Mouse (Mus musculus): ENCODE results near the gene Pdzrn3. TPM values are rescaled to one million over a fixed set of nuclear protein-coding genes. Genes with fewer than 3 reads are reported as not detected.

Gene Pdzrn3
- polyA plus RNA-seq, 1 experiment from 2014 or later = 8.8 TPM

- Histone ChIP-seq H3K36me3 (ENCODE audit: control insufficient read depth, insufficient read depth, low read length) (no peaks in the 10 kb centered on the region), H3K4me3 (ENCODE audit: low read depth, low read length) (no peak overlapping the region), H3K9ac (ENCODE audit: low read length) (no peak overlapping the region), H3K4me1 (ENCODE audit: control insufficient read depth, insufficient read depth, low read length) (peaks cover 23% of the 10 kb centered on the region; the same call in 1 of the 2 replicates), H3K27me3 (ENCODE audit: control insufficient read depth, insufficient read depth, low read length) (peaks cover 11% of the 10 kb centered on the region), H3K9me3 (ENCODE audit: control insufficient read depth, low read length) (no peaks in the 10 kb centered on the region), H3K27ac (ENCODE audit: low read depth, low read length) (no peak overlapping the region), H3K4me2 (no peak overlapping the region)
- no peak for DNase-seq (ENCODE audit: low spot score, missing footprints)
- no peak for ATAC-seq (ENCODE audit: low FRiP score)
- 38% methylated on average over 10 of the region's 10 CpGs for WGBS
These were observed 108.2 kb downstream of the Pdzrn3 start for GRCm38 (mm10) chr6:101269335-101270094.

- no peak for ATAC-seq (ENCODE audit: low FRiP score)
- Histone ChIP-seq H3K4me2 (no peak overlapping the region), H3K36me3 (ENCODE audit: control insufficient read depth, insufficient read depth, low read length) (no peaks in the 10 kb centered on the region), H3K27ac (ENCODE audit: low read depth, low read length) (no peak overlapping the region), H3K4me3 (ENCODE audit: low read depth, low read length) (no peak overlapping the region), H3K9me3 (ENCODE audit: control insufficient read depth, low read length) (no peaks in the 10 kb centered on the region), H3K9ac (ENCODE audit: low read length) (no peak overlapping the region), H3K4me1 (ENCODE audit: control insufficient read depth, insufficient read depth, low read length) (peaks cover 31% of the 10 kb centered on the region), H3K27me3 (ENCODE audit: control insufficient read depth, insufficient read depth, low read length) (peaks cover 11% of the 10 kb centered on the region)
- peak; percentile 88 for DNase-seq (ENCODE audit: low spot score, missing footprints)
- WGBS = 22% methylated on average over 1 of the region's 1 CpGs
These were observed 109.4 kb downstream of the Pdzrn3 start for GRCm38 (mm10) chr6:101268266-101268665.

- no peak overlapping the region for H3K4me2 ChIP-seq
- DNase-seq (ENCODE audit: low spot score, missing footprints) = peak; percentile 95
- peaks cover 40% of the 10 kb centered on the region for H3K4me1 ChIP-seq (ENCODE audit: control insufficient read depth, insufficient read depth, low read length)
- ATAC-seq (ENCODE audit: low FRiP score) = peak; percentile 49; the same call in 1 of the 2 replicates
- no peaks in the 10 kb centered on the region for H3K36me3 ChIP-seq (ENCODE audit: control insufficient read depth, insufficient read depth, low read length)
- no peaks in the 10 kb centered on the region for H3K9me3 ChIP-seq (ENCODE audit: control insufficient read depth, low read length)
- H3K4me3 ChIP-seq (ENCODE audit: low read depth, low read length) = no peak overlapping the region
- no peak overlapping the region for H3K9ac ChIP-seq (ENCODE audit: low read length)
- 41% methylated on average over 1 of the region's 1 CpGs for WGBS
- H3K27me3 ChIP-seq (ENCODE audit: control insufficient read depth, insufficient read depth, low read length) = peaks cover 9% of the 10 kb centered on the region
- H3K27ac ChIP-seq (ENCODE audit: low read depth, low read length) = no peak overlapping the region
These were observed 110.9 kb downstream of the Pdzrn3 start for GRCm38 (mm10) chr6:101266787-101267186.

GRCm38 (mm10) chr6:101263544-101263943 is 114.2 kb downstream of the Pdzrn3 start:
- no peak for DNase-seq (ENCODE audit: low spot score, missing footprints)
- no peaks in the 10 kb centered on the region for H3K36me3 ChIP-seq (ENCODE audit: control insufficient read depth, insufficient read depth, low read length)
- H3K9ac ChIP-seq (ENCODE audit: low read length) = no peak overlapping the region
- no peaks in the 10 kb centered on the region for H3K9me3 ChIP-seq (ENCODE audit: control insufficient read depth, low read length)
- WGBS = 8% methylated on average over 4 of the region's 4 CpGs
- ATAC-seq (ENCODE audit: low FRiP score) = peak; percentile 63
- H3K27me3 ChIP-seq (ENCODE audit: control insufficient read depth, insufficient read depth, low read length) = 0 out of 2 replicates have a peak, but pooled peaks cover 2% of the 10 kb centered on the region
- H3K4me2 ChIP-seq = no peak overlapping the region
- H3K27ac ChIP-seq (ENCODE audit: low read depth, low read length) = no peak overlapping the region
- no peak overlapping the region for H3K4me3 ChIP-seq (ENCODE audit: low read depth, low read length)
- peaks cover 27% of the 10 kb centered on the region for H3K4me1 ChIP-seq (ENCODE audit: control insufficient read depth, insufficient read depth, low read length)

GRCm38 (mm10) chr6:101261513-101261912 is 116.2 kb downstream of the Pdzrn3 start:
- Histone ChIP-seq H3K4me3 (ENCODE audit: low read depth, low read length) (no peak overlapping the region), H3K9ac (ENCODE audit: low read length) (no peak overlapping the region), H3K36me3 (ENCODE audit: control insufficient read depth, insufficient read depth, low read length) (no peaks in the 10 kb centered on the region), H3K27me3 (ENCODE audit: control insufficient read depth, insufficient read depth, low read length) (0 out of 2 replicates have a peak, but pooled peaks cover 2% of the 10 kb centered on the region), H3K4me2 (no peak overlapping the region), H3K4me1 (ENCODE audit: control insufficient read depth, insufficient read depth, low read length) (peaks cover 18% of the 10 kb centered on the region), H3K27ac (ENCODE audit: low read depth, low read length) (no peak overlapping the region), H3K9me3 (ENCODE audit: control insufficient read depth, low read length) (no peaks in the 10 kb centered on the region)
- ATAC-seq (ENCODE audit: low FRiP score) (0 out of 2 replicates have a peak, but pooled peaks have one; percentile 21), DNase-seq (ENCODE audit: low spot score, missing footprints) (peak; percentile 93)
- 8% methylated on average over 4 of the region's 4 CpGs for WGBS

- no peak overlapping the region for H3K27ac ChIP-seq (ENCODE audit: low read depth, low read length)
- 96% methylated on average over 5 of the region's 5 CpGs for WGBS
- ATAC-seq (ENCODE audit: low FRiP score) (no peak), DNase-seq (ENCODE audit: low spot score, missing footprints) (no peak)
- H3K4me3 ChIP-seq (ENCODE audit: low read depth, low read length) = no peak overlapping the region
- H3K4me2 ChIP-seq = no peak overlapping the region
- H3K4me1 ChIP-seq (ENCODE audit: control insufficient read depth, insufficient read depth, low read length) = peaks cover 18% of the 10 kb centered on the region
- no peaks in the 10 kb centered on the region for H3K27me3 ChIP-seq (ENCODE audit: control insufficient read depth, insufficient read depth, low read length)
- no peak overlapping the region for H3K9ac ChIP-seq (ENCODE audit: low read length)
- no peaks in the 10 kb centered on the region for H3K9me3 ChIP-seq (ENCODE audit: control insufficient read depth, low read length)
- no peaks in the 10 kb centered on the region for H3K36me3 ChIP-seq (ENCODE audit: control insufficient read depth, insufficient read depth, low read length)
These were observed 118.3 kb downstream of the Pdzrn3 start for GRCm38 (mm10) chr6:101259411-101259810.

- Histone ChIP-seq H3K27ac (ENCODE audit: low read depth, low read length) (no peak overlapping the region), H3K9me3 (ENCODE audit: control insufficient read depth, low read length) (no peaks in the 10 kb centered on the region), H3K4me1 (ENCODE audit: control insufficient read depth, insufficient read depth, low read length) (peaks cover 10% of the 10 kb centered on the region), H3K4me3 (ENCODE audit: low read depth, low read length) (no peak overlapping the region), H3K4me2 (no peak overlapping the region), H3K27me3 (ENCODE audit: control insufficient read depth, insufficient read depth, low read length) (no peaks in the 10 kb centered on the region), H3K36me3 (ENCODE audit: control insufficient read depth, insufficient read depth, low read length) (no peaks in the 10 kb centered on the region), H3K9ac (ENCODE audit: low read length) (no peak overlapping the region)
- DNase-seq (ENCODE audit: low spot score, missing footprints) (no peak), ATAC-seq (ENCODE audit: low FRiP score) (no peak)
- 87% methylated on average over 6 of the region's 6 CpGs for WGBS
These were observed 120.3 kb downstream of the Pdzrn3 start for GRCm38 (mm10) chr6:101257418-101257817.

- Histone ChIP-seq H3K4me2 (no peak overlapping the region), H3K27ac (ENCODE audit: low read depth, low read length) (no peak overlapping the region), H3K4me1 (ENCODE audit: control insufficient read depth, insufficient read depth, low read length) (peaks cover 20% of the 10 kb centered on the region), H3K36me3 (ENCODE audit: control insufficient read depth, insufficient read depth, low read length) (no peaks in the 10 kb centered on the region), H3K27me3 (ENCODE audit: control insufficient read depth, insufficient read depth, low read length) (no peaks in the 10 kb centered on the region), H3K9me3 (ENCODE audit: control insufficient read depth, low read length) (no peaks in the 10 kb centered on the region), H3K4me3 (ENCODE audit: low read depth, low read length) (no peak overlapping the region), H3K9ac (ENCODE audit: low read length) (no peak overlapping the region)
- WGBS = 50% methylated on average over 4 of the region's 4 CpGs
- DNase-seq (ENCODE audit: low spot score, missing footprints) (no peak), ATAC-seq (ENCODE audit: low FRiP score) (no peak)
These were observed 123.0 kb downstream of the Pdzrn3 start for GRCm38 (mm10) chr6:101254652-101255051.

GRCm38 (mm10) chr6:101251916-101252603 is 125.6 kb downstream of the Pdzrn3 start:
- DNase-seq (ENCODE audit: low spot score, missing footprints) = peak; percentile 89
- no peak for ATAC-seq (ENCODE audit: low FRiP score)
- H3K4me2 ChIP-seq = peak overlapping the region; percentile 11; the same call in 1 of the 2 replicates
- H3K27me3 ChIP-seq (ENCODE audit: control insufficient read depth, insufficient read depth, low read length) = no peaks in the 10 kb centered on the region
- no peak overlapping the region; the same call in 1 of the 2 replicates for H3K27ac ChIP-seq (ENCODE audit: low read depth, low read length)
- 21% methylated on average over 12 of the region's 12 CpGs for WGBS
- peaks cover 20% of the 10 kb centered on the region for H3K4me1 ChIP-seq (ENCODE audit: control insufficient read depth, insufficient read depth, low read length)
- no peaks in the 10 kb centered on the region for H3K9me3 ChIP-seq (ENCODE audit: control insufficient read depth, low read length)
- H3K4me3 ChIP-seq (ENCODE audit: low read depth, low read length) = no peak overlapping the region
- H3K36me3 ChIP-seq (ENCODE audit: control insufficient read depth, insufficient read depth, low read length) = no peaks in the 10 kb centered on the region
- H3K9ac ChIP-seq (ENCODE audit: low read length) = no peak overlapping the region
